Mouse (Mus musculus): ENCODE measurements around the gene C1qtnf5.

GRCm38 (mm10) chr9:44105781-44106180 is 1.3 kb upstream of the C1qtnf5 start:
- no peak for TF ChIP-seq TAL1 (IDR thresholded peaks at IDR 0.05; ENCODE audit: low read length)
- TF ChIP-seq GATA1 (IDR thresholded peaks at IDR 0.05; ENCODE audit: low read length): no peak
